Mouse (Mus musculus) liver, embryonic 14.5 days (tissue): ENCODE measurements at regions not wholly inside any gene's neighbourhood (a gene's known extent, or its start where the extent isn't known, plus 50 kb on each side); places are given as distances from the start of the nearest gene placed in this dataset.

Experiments used
- CTCF ChIP-seq: IDR thresholded peaks from 2 replicates; pipeline ENCODE4 v1.5.1; 2016; ENCODE audit warnings: antibody characterized with exemption, low read depth, control low read depth
- EP300 ChIP-seq: IDR thresholded peaks from 2 replicates; pipeline ENCODE4 v1.6.1; 2016; ENCODE audit warnings: antibody characterized with exemption, low read depth

DNA sequence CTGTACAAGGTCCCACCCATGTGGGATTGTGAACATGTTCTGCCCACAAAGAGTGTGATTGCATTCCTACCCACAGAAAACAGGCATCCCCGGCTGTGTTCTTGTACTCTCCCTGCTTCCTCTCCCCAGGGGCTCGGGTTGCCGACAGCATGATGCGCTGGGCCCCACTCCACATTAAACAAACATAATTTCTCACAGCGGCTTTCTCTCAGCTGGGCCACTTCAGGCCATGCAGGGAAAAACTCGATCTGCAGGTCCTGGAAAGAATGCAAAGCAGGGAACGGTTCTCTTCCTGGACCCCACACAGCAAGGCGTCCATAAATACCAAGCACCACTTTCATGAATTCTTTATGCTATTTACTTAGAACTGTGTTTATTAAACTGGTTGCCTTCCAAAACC lies 152.7 kb upstream of the Fam19a5 start:
- no peak for TF ChIP-seq EP300
- no peak for TF ChIP-seq CTCF
